Mouse (Mus musculus) olfactory bulb, adult 2 months (tissue): ENCODE results near the gene Acsm5. TPM values are rescaled to one million over a fixed set of nuclear protein-coding genes. Genes with fewer than 3 reads are reported as not detected.

Source experiments
- H3K27ac ChIP-seq: fragments of 200-500 bp; 2 replicates; pipeline ENCODE4 v1.5.1; 2012; ENCODE audit warnings: low read depth, low read length; ENCODE audit not compliant: insufficient read depth
- H3K4me1 ChIP-seq: fragments of 200-500 bp; 2 replicates; pipeline ENCODE4 v1.6.1; 2012; ENCODE audit warnings: low read length; ENCODE audit not compliant: control insufficient read depth, insufficient read depth
- H3K4me3 ChIP-seq: fragments of 200-500 bp; 2 replicates; pipeline ENCODE4 v1.5.1; 2012; ENCODE audit warnings: mild to moderate bottlenecking, low read depth, low read length, moderate library complexity; ENCODE audit not compliant: insufficient read depth
- CTCF ChIP-seq: fragments of 200-500 bp; IDR thresholded peaks from 2 replicates; pipeline ENCODE4 v1.5.1; 2012; ENCODE audit warnings: low read depth, mild to moderate bottlenecking, low read length, moderate library complexity; ENCODE audit not compliant: insufficient read depth
- POLR2A ChIP-seq: fragments of 200-500 bp; IDR thresholded peaks from 2 replicates; pipeline ENCODE4 v1.6.1; 2012; ENCODE audit warnings: mild to moderate bottlenecking, low read depth, low read length, moderate library complexity; ENCODE audit not compliant: insufficient read depth
- WGBS: fragments of 180-500 bp; shearing (Covaris S2); methylation state at CpG from one replicate; pipeline ENCODE4 v1.1.7; 2018; 5-methylcytosine and 5-hydroxymethylcytosine counted together
- polyA plus RNA-seq: library from polyadenylated mRNA; stranded (reverse); fragments of >200 nt; gene quantifications from 2 replicates; pipeline ENCODE4 v1.2.4, GENCODE M21; 2012; ENCODE audit warnings: low replicate concordance; ENCODE audit not compliant: missing spikeins, insufficient read depth, insufficient read length

The Acsm5 gene
- polyA plus RNA-seq = not detected in 2 replicates

- WGBS = 75% methylated on average over 5 of the region's 5 CpGs
- Histone ChIP-seq H3K4me3 (no peak within 1 kb of the TSS), H3K27ac (no peak within 1 kb of the TSS), H3K4me1 (no peaks in the 10 kb centered on the region)
- no peak for TF ChIP-seq POLR2A
- TF ChIP-seq CTCF = no peak
These were observed at the start of gene Acsm5 for GRCm38 (mm10) chr7:119519163-119519562. Gene Acsm5 (plus strand): TSS chr7:119519463.

GRCm38 (mm10) chr7:119476500-119477389 lies 42.5 kb upstream of the Acsm5 start:
- Histone ChIP-seq H3K27ac (no peak overlapping the region), H3K4me1 (no peaks in the 10 kb centered on the region), H3K4me3 (no peak overlapping the region)
- 84% methylated on average over 33 of the region's 33 CpGs for WGBS
- TF ChIP-seq POLR2A = no peak
- TF ChIP-seq CTCF = no peak

DNA sequence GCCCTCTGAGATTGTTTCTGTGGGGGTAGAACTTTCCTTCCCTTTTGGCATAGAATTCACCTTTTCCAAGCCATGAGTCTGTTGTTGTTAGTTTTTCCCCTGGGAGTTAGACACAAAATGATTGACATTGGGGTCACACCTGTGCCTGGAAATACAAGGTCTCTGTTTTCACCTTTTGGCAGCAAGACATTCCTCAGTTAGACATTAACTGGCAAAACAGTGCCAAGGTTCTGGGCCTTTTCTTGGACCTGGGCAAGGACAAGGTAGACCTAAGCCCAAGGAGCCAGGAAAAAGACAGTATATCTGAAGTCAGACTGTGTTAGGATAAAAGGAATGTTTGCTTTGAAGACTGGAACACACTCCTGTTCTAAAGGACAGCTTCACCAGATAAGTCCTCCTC lies 40.0 kb upstream of the Acsm5 start, which contains the start of gene Umod:
Gene Umod, minus strand, starts transcription at position 27 of the 400 bp plus-strand sequence.
- no peak within 1 kb of the TSS for H3K27ac ChIP-seq
- TF ChIP-seq POLR2A (no peak), CTCF (no peak)

GRCm38 (mm10) chr7:119484154-119484553 lies 35.1 kb upstream of the Acsm5 start:
- WGBS = 92% methylated on average over 4 of the region's 4 CpGs

More for the DNA sequence above, 40.0 kb upstream of the Acsm5 start, which contains the start of gene Umod:
- H3K4me3 ChIP-seq = no peak within 1 kb of the TSS
- no peaks in the 10 kb centered on the region for H3K4me1 ChIP-seq

DNA sequence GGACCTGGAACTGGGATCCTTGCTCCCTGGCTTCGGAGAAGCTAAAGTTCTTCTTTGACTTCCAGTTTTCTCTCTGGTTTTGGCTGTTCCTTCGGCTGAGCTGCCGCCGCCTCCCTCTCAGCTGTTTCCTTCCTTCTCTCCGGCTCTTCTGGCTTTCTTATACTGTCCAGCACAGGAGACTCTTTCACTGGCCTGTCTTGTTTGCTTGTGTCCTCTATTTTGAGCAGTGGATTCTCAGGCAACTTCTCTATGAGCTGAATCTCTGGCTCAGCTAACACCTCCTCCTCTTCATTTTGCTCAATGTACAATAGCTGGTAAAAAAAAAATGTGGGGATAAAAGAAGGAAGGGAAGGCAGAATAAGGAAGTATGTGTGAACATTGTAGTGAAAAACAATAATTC lies 32.6 kb upstream of the Acsm5 start:
- TF ChIP-seq POLR2A (no peak), CTCF (no peak)
- H3K4me3 ChIP-seq = no peak overlapping the region
- H3K27ac ChIP-seq = no peak overlapping the region
- WGBS = 97% methylated on average over 5 of the region's 5 CpGs
- H3K4me1 ChIP-seq = no peaks in the 10 kb centered on the region

More at GRCm38 (mm10) chr7:119484154-119484553, 35.1 kb upstream of the Acsm5 start:
- Histone ChIP-seq H3K27ac (no peak overlapping the region), H3K4me1 (no peaks in the 10 kb centered on the region), H3K4me3 (no peak overlapping the region)
- no peak for TF ChIP-seq CTCF
- no peak for TF ChIP-seq POLR2A

GRCm38 (mm10) chr7:119490041-119490780 lies 29.1 kb upstream of the Acsm5 start:
- no peaks in the 10 kb centered on the region for H3K4me1 ChIP-seq
- H3K4me3 ChIP-seq = no peak overlapping the region
- 76% methylated on average over 4 of the region's 4 CpGs for whole genome bisulfite sequencing
- TF ChIP-seq POLR2A (no peak), CTCF (no peak)
- H3K27ac ChIP-seq = no peak overlapping the region

- Histone ChIP-seq H3K4me3 (no peak overlapping the region), H3K27ac (no peak overlapping the region), H3K4me1 (no peaks in the 10 kb centered on the region)
- TF ChIP-seq CTCF = no peak
- TF ChIP-seq POLR2A = no peak
- WGBS = 90% methylated on average over 4 of the region's 4 CpGs
These were observed 8.1 kb upstream of the Acsm5 start for GRCm38 (mm10) chr7:119511143-119511542.

- Histone ChIP-seq H3K4me3 (no peak overlapping the region), H3K4me1 (no peaks in the 10 kb centered on the region), H3K27ac (no peak overlapping the region)
- TF ChIP-seq POLR2A (no peak), CTCF (peak; percentile 38; the same call in 1 of the 2 replicates)
- 16% methylated on average over 7 of the region's 7 CpGs for WGBS
These were observed 6.2 kb upstream of the Acsm5 start for GRCm38 (mm10) chr7:119513056-119513455.
